Mouse (Mus musculus) intestine, postnatal 0 days (tissue): ENCODE data around the gene Nbas. TPM values are rescaled to one million over a fixed set of nuclear protein-coding genes. Genes with fewer than 3 reads are reported as not detected.
A peak's percentile ranks its signal among the peaks of the same experiment; 100 is the strongest.

Source experiments
- ATAC-seq: fragments of 200-750 bp; cut with Nextera tagmentation; 2 replicates; pipeline ENCODE4 v1.8.0; 2017; ENCODE audit warnings: mild to moderate bottlenecking, moderate TSS enrichment, moderate library complexity
- H3K27ac ChIP-seq: fragments of 300-500 bp; sonication (generic); 2 replicates; pipeline ENCODE4 v1.5.1; 2014; ENCODE audit warnings: mild to moderate bottlenecking, low read depth, low read length, moderate library complexity
- H3K27me3 ChIP-seq: fragments of 300-500 bp; sonication (generic); replicated peaks from 2 replicates; pipeline ENCODE4 v1.6.1; 2014; ENCODE audit warnings: low read length, mixed read lengths; ENCODE audit not compliant: control insufficient read depth, insufficient read depth
- H3K36me3 ChIP-seq: fragments of 300-500 bp; sonication (generic); 2 replicates; pipeline ENCODE4 v1.6.1; 2014; ENCODE audit warnings: mild to moderate bottlenecking, moderate library complexity; ENCODE audit not compliant: control insufficient read depth, insufficient read depth
- H3K4me1 ChIP-seq: fragments of 300-500 bp; sonication (generic); replicated peaks from 2 replicates; pipeline ENCODE4 v1.6.1; 2014; ENCODE audit warnings: antibody characterized with exemption, low read length, mixed read lengths; ENCODE audit not compliant: control insufficient read depth, insufficient read depth
- H3K4me2 ChIP-seq: fragments of 300-500 bp; sonication (generic); replicated peaks from 2 replicates; pipeline ENCODE4 v1.6.1; 2014; ENCODE audit warnings: low read depth, mild to moderate bottlenecking, moderate library complexity
- H3K4me3 ChIP-seq: fragments of 300-500 bp; sonication (generic); 2 replicates; pipeline ENCODE4 v1.5.1; 2014; ENCODE audit warnings: low read depth, low read length
- H3K9ac ChIP-seq: fragments of 300-500 bp; sonication (generic); 2 replicates; pipeline ENCODE4 v1.6.1; 2014; ENCODE audit warnings: mild to moderate bottlenecking, low read depth, low read length
- H3K9me3 ChIP-seq: fragments of 300-500 bp; sonication (generic); 2 replicates; pipeline ENCODE4 v1.6.1; 2016; ENCODE audit warnings: mixed run types; ENCODE audit not compliant: control insufficient read depth
- CTCF ChIP-seq: sonication (generic); IDR thresholded peaks from 2 replicates; pipeline ENCODE4 v1.5.1; 2016; ENCODE audit warnings: low read depth, mild to moderate bottlenecking, control low read depth, antibody characterized with exemption, moderate library complexity
- WGBS: fragments of 180-500 bp; shearing (Covaris S2); extraction: QIAGEN DNeasy Blood & Tissue Kit; methylation state at CpG from one replicate; pipeline ENCODE4 v1.1.7; 2014; 5-methylcytosine and 5-hydroxymethylcytosine counted together
- polyA plus RNA-seq: library from polyadenylated mRNA; unstranded; fragments of >200 nt; fragmentation: Nextera tagmentation; extraction: Ambion mirVana; gene quantifications from 2 replicates; pipeline ENCODE4 v1.2.1, GENCODE M21; 2015

Nbas gene
- polyA plus RNA-seq, result 13.9 TPM in 2 replicates

- Histone ChIP-seq H3K4me1 (0 out of 2 replicates have a peak, but pooled peaks cover 7% of the 10 kb centered on the region), H3K4me2 (peak within 1 kb of the TSS; percentile 81), H3K9ac (peak within 1 kb of the TSS; percentile 74), H3K9me3 (no peaks in the 10 kb centered on the region), H3K27ac (peak within 1 kb of the TSS; percentile 58), H3K27me3 (no peaks in the 10 kb centered on the region), H3K4me3 (peak within 1 kb of the TSS; percentile 87), H3K36me3 (no peaks in the 10 kb centered on the region)
- ATAC-seq, result peak; percentile 87
- 3% methylated on average over 38 of the region's 38 CpGs for WGBS
- no peak for TF ChIP-seq CTCF
These were observed at the start of gene Nbas for GRCm38 (mm10) chr12:13268826-13269449. Nbas (plus strand) TSS chr12:13269133.

GRCm38 (mm10) chr12:13242453-13242852 lies 26.5 kb upstream of the Nbas start:
- Histone ChIP-seq H3K4me2 (no peak overlapping the region), H3K27ac (no peak overlapping the region), H3K36me3 (peaks cover 52% of the 10 kb centered on the region), H3K9ac (no peak overlapping the region), H3K9me3 (no peaks in the 10 kb centered on the region), H3K27me3 (no peaks in the 10 kb centered on the region), H3K4me3 (no peak overlapping the region), H3K4me1 (no peaks in the 10 kb centered on the region)
- no peak for TF ChIP-seq CTCF
- no peak for ATAC-seq

DNA sequence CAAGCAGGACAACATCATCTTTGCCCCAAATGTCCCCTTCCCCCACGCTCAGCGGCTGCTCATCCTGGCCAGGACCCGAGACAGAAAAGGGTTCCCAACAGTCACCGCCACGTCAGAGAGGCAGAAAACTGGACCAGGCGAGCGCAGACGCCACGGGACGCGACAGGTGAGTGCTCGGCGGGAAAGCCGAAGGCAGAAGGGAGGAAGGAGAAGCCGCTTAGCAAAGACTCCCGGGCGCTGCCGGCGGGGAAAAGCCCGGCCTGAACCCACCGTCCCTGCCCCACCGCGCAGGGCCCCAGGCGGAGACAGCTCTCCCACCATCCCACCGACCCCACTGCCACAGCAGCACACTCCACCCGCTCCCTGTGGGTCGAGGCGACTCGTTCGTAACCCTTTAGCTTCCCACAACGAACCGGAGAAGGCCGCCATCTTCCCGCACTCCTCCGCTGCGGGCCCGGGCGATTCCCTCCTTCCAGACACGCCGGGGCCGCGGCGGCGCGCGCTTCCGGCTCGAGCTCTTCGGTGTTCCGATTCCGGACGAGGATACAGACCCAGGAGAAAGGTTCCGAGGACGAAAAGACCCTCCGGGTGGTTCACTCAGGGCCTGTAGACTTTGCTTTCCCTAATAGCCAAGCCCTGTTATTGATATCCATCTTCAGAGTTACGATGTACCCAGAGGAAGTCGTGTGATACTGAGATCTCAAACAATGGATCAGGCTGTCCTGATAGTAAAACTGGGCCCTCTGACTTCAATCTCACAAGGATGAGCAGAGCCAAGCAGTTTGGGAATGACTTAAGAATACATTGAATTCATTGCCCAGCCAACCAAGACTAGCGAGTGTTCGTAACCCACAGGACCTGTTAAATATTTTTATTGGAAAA lies 20.0 kb upstream of the Nbas start, which contains the start of gene Ddx1:
Gene Ddx1 (minus strand): TSS at position 523 of the 882 bp plus-strand sequence.
- Histone ChIP-seq H3K4me1 (no peaks in the 10 kb centered on the region), H3K9me3 (no peaks in the 10 kb centered on the region), H3K4me2 (peak within 1 kb of the TSS; percentile 66), H3K36me3 (peaks cover 7% of the 10 kb centered on the region; the same call in 1 of the 2 replicates), H3K4me3 (peak within 1 kb of the TSS; percentile 76), H3K9ac (peak within 1 kb of the TSS; percentile 81), H3K27me3 (no peaks in the 10 kb centered on the region), H3K27ac (peak within 1 kb of the TSS; percentile 82)
- WGBS, result 3% methylated on average over 51 of the region's 59 CpGs
- ATAC-seq, result peak; percentile 91
- no peak for TF ChIP-seq CTCF

DNA sequence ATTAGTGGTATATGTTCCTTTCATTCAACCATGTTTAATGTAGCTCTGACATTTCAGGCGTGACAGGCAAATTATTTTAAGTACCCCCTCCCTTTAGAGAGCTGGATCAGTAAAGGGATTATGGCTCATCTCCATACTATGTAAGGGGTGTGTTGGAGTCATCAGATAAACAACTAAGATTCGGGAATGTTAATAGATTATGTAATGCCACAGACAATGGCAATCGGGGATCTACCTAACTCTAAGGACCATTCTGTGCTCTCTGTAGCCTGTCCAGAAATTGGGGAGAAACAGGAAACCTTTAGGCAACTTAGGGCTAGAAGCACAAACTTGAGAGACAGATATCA lies 19.4 kb upstream of the Nbas start:
- ATAC-seq, result 0 out of 2 replicates have a peak, but pooled peaks have one; percentile 10
- Histone ChIP-seq H3K4me1 (no peaks in the 10 kb centered on the region), H3K36me3 (0 out of 2 replicates have a peak, but pooled peaks cover under 1% of the 10 kb centered on the region), H3K27me3 (no peaks in the 10 kb centered on the region), H3K4me2 (peak overlapping the region; percentile 66), H3K9me3 (no peaks in the 10 kb centered on the region), H3K27ac (no peak overlapping the region; the same call in 1 of the 2 replicates), H3K9ac (peak overlapping the region; percentile 81), H3K4me3 (peak overlapping the region; percentile 76)
- 82% methylated on average over 3 of the region's 3 CpGs for WGBS
- TF ChIP-seq CTCF, result no peak

DNA sequence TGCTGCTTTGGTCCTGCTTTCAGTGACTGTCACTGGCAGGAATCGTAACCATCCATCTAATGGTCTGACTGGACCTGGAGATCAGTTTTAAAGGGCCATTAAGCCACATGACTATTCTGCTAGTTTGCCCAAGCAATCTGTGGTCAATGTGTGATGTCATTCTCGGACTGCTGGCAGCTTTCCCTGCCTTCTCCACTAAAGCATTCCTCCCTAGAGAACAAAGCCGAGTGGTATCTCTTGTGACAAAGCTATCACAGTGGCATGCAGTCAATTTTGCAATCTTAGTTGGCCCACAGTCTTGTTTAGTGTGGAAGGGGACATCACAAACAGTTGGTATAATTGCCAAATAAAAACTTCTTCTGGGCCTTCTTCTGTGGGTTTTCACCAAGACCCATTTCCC lies 13.9 kb upstream of the Nbas start:
- WGBS, result 31% methylated on average over 3 of the region's 3 CpGs
- TF ChIP-seq CTCF, result no peak

GRCm38 (mm10) chr12:13255701-13256100 lies 13.2 kb upstream of the Nbas start:
- WGBS, result 54% methylated on average over 2 of the region's 2 CpGs
- H3K9ac ChIP-seq, result no peak overlapping the region
- H3K9me3 ChIP-seq, result no peaks in the 10 kb centered on the region
- H3K4me2 ChIP-seq, result no peak overlapping the region
- H3K27ac ChIP-seq, result no peak overlapping the region
- H3K4me1 ChIP-seq, result no peaks in the 10 kb centered on the region
- no peak for ATAC-seq
- no peak for TF ChIP-seq CTCF
- H3K36me3 ChIP-seq, result no peaks in the 10 kb centered on the region
- H3K27me3 ChIP-seq, result no peaks in the 10 kb centered on the region
- H3K4me3 ChIP-seq, result no peak overlapping the region

More for the DNA sequence above, 13.9 kb upstream of the Nbas start:
- Histone ChIP-seq H3K4me1 (no peaks in the 10 kb centered on the region), H3K4me3 (no peak overlapping the region), H3K36me3 (no peaks in the 10 kb centered on the region), H3K27ac (no peak overlapping the region), H3K4me2 (no peak overlapping the region), H3K9me3 (no peaks in the 10 kb centered on the region), H3K9ac (no peak overlapping the region), H3K27me3 (no peaks in the 10 kb centered on the region)
- ATAC-seq, result no peak
